Mouse (Mus musculus) limb, embryonic 14.5 days (tissue): ENCODE measurements around the gene Astn2. TPM values are rescaled to one million over a fixed set of nuclear protein-coding genes. Genes with fewer than 3 reads are reported as not detected.

Experiments used
- ATAC-seq: fragments of 200-750 bp; cut with Nextera tagmentation; 2 replicates; pipeline ENCODE4 v1.8.0; 2017; ENCODE audit warnings: low read depth, moderate number of reproducible peaks, moderate TSS enrichment; ENCODE audit not compliant: low FRiP score
- DNase-seq: peaks from one replicate; pipeline ENCODE4 v3.0.0-alpha.2; 2015; ENCODE audit warnings: low spot score
- H3K27ac ChIP-seq: fragments of 300-500 bp; sonication (generic); replicated peaks from 2 replicates; pipeline ENCODE4 v1.5.1; 2014; ENCODE audit warnings: low read depth, mild to moderate bottlenecking, low read length, moderate library complexity, mixed read lengths
- H3K27me3 ChIP-seq: fragments of 300-500 bp; sonication (generic); 2 replicates; pipeline ENCODE4 v1.6.1; 2014; ENCODE audit warnings: low read length, mixed read lengths; ENCODE audit not compliant: control insufficient read depth, insufficient read depth
- H3K36me3 ChIP-seq: fragments of 300-500 bp; sonication (generic); 2 replicates; pipeline ENCODE4 v1.6.1; 2014; ENCODE audit warnings: mild to moderate bottlenecking, low read length, moderate library complexity, mixed read lengths; ENCODE audit not compliant: control insufficient read depth, insufficient read depth
- H3K4me1 ChIP-seq: fragments of 300-500 bp; sonication (generic); 2 replicates; pipeline ENCODE4 v1.6.1; 2014; ENCODE audit warnings: antibody characterized with exemption, low read length, mixed read lengths; ENCODE audit not compliant: control insufficient read depth, insufficient read depth
- H3K4me2 ChIP-seq: fragments of 300-500 bp; sonication (generic); replicated peaks from 2 replicates; pipeline ENCODE4 v1.6.1; 2014; ENCODE audit warnings: low read depth, mild to moderate bottlenecking, low read length, moderate library complexity; ENCODE audit not compliant: severe bottlenecking
- H3K4me3 ChIP-seq: fragments of 300-500 bp; sonication (generic); replicated peaks from 2 replicates; pipeline ENCODE4 v1.5.1; 2014; ENCODE audit warnings: low read length
- H3K9ac ChIP-seq: fragments of 300-500 bp; sonication (generic); 2 replicates; pipeline ENCODE4 v1.6.1; 2014; ENCODE audit warnings: mild to moderate bottlenecking, low read depth, low read length, moderate library complexity; ENCODE audit not compliant: severe bottlenecking
- H3K9me3 ChIP-seq: fragments of 300-500 bp; sonication (generic); 2 replicates; pipeline ENCODE4 v1.6.1; 2016; ENCODE audit warnings: low read length; ENCODE audit not compliant: control insufficient read depth
- POLR2A ChIP-seq: fragments of 200-500 bp; IDR thresholded peaks from 2 replicates; pipeline ENCODE4 v1.8.0; 2012; ENCODE audit warnings: inconsistent platforms, mild to moderate bottlenecking, moderate library complexity, borderline replicate concordance; ENCODE audit not compliant: insufficient read depth, insufficient read length; ENCODE audit errors: extremely low read depth
- WGBS: fragments of 180-500 bp; shearing (Covaris S2); extraction: QIAGEN DNeasy Blood & Tissue Kit; methylation state at CpG from one replicate; pipeline ENCODE4 v1.1.7; 2014; 5-methylcytosine and 5-hydroxymethylcytosine counted together
- polyA plus RNA-seq, 2 experiments: library from polyadenylated mRNA; depleted of rRNA in 1 of 2; stranded (reverse) in 1 of 2; unstranded in 1 of 2; fragments of >200 nt; fragmentation: Nextera tagmentation in 1 of 2; extraction: Ambion mirVana in 1 of 2; gene quantifications; 2 replicates each; pipeline versions ENCODE4 v1.2.1 to v1.2.3; 2012 to 2014

Astn2 gene
- polyA plus RNA-seq, 2 experiments = 1.6 to 8.7 TPM

DNA sequence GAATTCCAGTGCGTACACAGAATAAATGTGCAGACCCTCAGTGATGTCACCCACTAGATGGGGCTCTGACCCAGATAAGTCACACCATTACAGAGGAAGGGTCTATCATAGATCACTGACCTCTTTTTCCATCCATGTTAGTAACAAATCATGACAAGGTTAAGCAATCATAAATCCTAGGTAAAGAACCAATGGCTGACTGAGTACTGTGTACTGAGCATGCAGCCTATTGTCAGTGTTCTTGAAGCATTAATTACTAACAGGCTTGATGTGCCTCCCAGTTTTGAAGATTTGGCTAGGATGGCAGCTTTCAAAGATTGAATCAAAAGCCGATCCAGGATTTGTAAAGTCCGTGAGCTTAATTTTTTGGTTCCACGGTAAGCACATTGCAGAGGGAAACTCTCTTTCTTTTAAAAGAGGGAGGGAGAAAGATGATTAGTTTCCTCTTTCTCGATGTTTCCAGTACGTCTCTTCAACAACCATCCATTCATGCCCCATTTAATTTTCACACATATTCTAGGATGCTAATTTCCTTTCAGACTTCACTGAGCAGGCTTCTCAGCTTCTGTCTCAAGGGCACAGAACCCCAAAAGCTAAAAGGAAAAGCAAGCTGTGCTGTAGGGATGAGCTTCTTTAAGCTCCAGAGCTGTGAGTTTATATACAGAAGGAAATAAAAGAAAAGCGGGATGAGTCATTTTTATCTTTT lies 93.9 kb downstream of the Astn2 start:
- H3K9me3 ChIP-seq = no peaks in the 10 kb centered on the region
- WGBS = 89% methylated on average over 7 of the region's 7 CpGs
- ATAC-seq = no peak
- no peak overlapping the region for H3K27ac ChIP-seq
- H3K4me2 ChIP-seq = no peak overlapping the region
- no peak overlapping the region for H3K9ac ChIP-seq
- TF ChIP-seq POLR2A = no peak
- no peak for DNase-seq
- H3K27me3 ChIP-seq = no peaks in the 10 kb centered on the region
- H3K36me3 ChIP-seq = no peaks in the 10 kb centered on the region
- no peaks in the 10 kb centered on the region for H3K4me1 ChIP-seq
- H3K4me3 ChIP-seq = no peak overlapping the region

DNA sequence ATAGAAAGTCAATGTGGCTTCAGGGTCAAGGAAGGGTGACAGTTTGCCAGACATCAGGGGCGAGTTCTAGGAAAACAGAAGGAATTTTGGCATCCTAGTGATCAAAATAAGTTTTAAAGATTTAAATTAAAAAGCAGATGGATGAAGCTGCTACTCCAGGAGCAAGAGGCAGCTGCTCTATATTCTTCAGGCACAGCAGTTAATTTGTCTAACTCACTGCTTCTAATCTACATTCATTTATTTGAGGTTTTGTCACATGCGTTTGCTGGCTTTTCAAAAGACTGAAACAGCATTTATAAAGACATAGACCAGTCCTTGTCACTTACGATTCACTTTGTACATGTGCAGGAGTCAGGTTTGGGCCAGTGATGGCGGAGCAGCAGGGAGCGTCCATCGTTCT lies 98.0 kb downstream of the Astn2 start:
- ATAC-seq = no peak
- no peak for TF ChIP-seq POLR2A
- Histone ChIP-seq H3K27me3 (no peaks in the 10 kb centered on the region), H3K4me1 (no peaks in the 10 kb centered on the region), H3K4me3 (no peak overlapping the region), H3K4me2 (no peak overlapping the region), H3K9me3 (no peaks in the 10 kb centered on the region), H3K27ac (no peak overlapping the region), H3K36me3 (no peaks in the 10 kb centered on the region), H3K9ac (no peak overlapping the region)
- WGBS = 78% methylated on average over 6 of the region's 6 CpGs
- DNase-seq = no peak

DNA sequence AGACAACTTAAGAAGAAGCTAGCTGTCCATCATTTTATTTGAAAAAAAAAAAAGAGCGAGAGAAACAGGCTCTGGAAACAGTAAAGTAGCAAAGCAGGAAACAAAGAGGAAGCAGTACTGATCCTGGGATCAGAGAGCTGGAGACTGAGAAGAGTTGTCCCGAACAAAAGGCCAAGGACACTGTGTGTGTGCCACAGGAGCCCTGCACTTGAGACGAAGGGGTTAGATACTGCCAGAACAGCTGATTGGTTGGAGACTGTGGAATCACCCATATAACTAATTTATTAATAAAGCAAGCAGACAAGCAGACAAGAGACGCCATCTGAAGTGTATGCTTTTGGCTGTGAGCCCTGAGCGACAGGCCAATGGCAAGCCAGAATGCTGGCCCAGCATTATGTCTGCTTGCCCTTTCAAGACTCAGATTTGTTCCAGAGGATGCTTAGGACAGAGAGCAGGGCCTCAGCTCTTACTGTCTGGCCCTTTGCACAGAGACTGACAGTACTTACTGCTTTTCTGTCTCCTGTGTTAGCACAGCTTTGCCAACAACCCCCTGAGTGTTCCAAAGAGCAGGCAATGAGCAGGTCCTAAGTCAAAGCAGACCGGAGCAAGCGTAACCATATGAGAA lies 101.6 kb downstream of the Astn2 start:
- TF ChIP-seq POLR2A = no peak
- no peak overlapping the region for H3K4me3 ChIP-seq
- 81% methylated on average over 7 of the region's 7 CpGs for WGBS

DNA sequence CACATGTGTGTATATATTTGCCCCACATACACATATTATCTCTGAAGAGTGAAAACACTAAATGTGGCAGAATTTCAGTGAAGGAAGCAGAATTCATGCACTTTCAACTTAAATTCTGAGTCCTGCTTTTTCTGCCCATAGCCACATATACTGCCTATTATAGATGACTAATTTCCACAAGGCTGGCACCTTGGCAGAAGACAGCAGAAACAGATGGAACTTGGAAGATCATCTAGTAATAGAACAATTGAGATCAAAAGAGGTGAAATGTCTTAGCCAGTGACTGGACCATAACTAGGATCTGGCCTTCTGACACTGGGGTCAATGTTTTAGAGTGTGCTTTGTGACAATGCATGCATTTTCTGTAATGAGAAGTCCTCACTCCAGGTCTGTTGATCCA lies 119.4 kb downstream of the Astn2 start:
- no peaks in the 10 kb centered on the region for H3K4me1 ChIP-seq
- ATAC-seq (no peak), DNase-seq (no peak)
- no peak overlapping the region for H3K4me3 ChIP-seq
- no peaks in the 10 kb centered on the region for H3K36me3 ChIP-seq
- no peak overlapping the region for H3K9ac ChIP-seq
- H3K27ac ChIP-seq = no peak overlapping the region
- no peak for TF ChIP-seq POLR2A
- no peaks in the 10 kb centered on the region for H3K9me3 ChIP-seq
- no peaks in the 10 kb centered on the region for H3K27me3 ChIP-seq
- H3K4me2 ChIP-seq = no peak overlapping the region

More for the DNA sequence above, 101.6 kb downstream of the Astn2 start:
- Histone ChIP-seq H3K27me3 (no peaks in the 10 kb centered on the region), H3K4me2 (no peak overlapping the region), H3K4me1 (no peaks in the 10 kb centered on the region), H3K27ac (no peak overlapping the region), H3K9me3 (no peaks in the 10 kb centered on the region), H3K9ac (no peak overlapping the region), H3K36me3 (no peaks in the 10 kb centered on the region)
- DNase-seq (no peak), ATAC-seq (no peak)

DNA sequence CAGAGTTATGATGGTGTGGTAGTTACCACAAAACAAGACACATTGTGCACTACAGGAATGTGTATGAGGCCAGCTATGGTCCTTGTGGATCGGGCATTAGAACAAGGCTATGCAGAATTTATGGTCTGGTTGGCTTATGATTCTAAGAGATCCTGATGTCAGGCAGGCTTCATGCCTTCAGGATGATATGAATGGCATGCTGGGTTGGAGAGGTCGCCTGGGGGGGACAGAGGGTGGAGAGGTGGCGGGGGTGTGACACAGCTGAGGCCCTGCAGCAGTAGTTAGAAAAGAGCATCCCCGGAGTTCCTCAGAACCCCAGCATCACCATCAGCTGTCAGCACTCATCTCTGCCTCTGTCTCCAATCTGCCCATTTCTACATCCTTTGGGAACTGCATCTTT lies 128.3 kb downstream of the Astn2 start:
- no peak overlapping the region for H3K9ac ChIP-seq
- DNase-seq = no peak
- H3K4me2 ChIP-seq = no peak overlapping the region
- H3K36me3 ChIP-seq = no peaks in the 10 kb centered on the region
- H3K27me3 ChIP-seq = no peaks in the 10 kb centered on the region
- 0 out of 2 replicates have a peak, but pooled peaks cover 6% of the 10 kb centered on the region for H3K4me1 ChIP-seq
- no peak overlapping the region for H3K27ac ChIP-seq
- no peak overlapping the region for H3K4me3 ChIP-seq
- H3K9me3 ChIP-seq = no peaks in the 10 kb centered on the region
- ATAC-seq = no peak
- WGBS = 73% methylated on average over 4 of the region's 4 CpGs
- no peak for TF ChIP-seq POLR2A
